Mouse (Mus musculus) MEL (cell line): Measurements from ENCODE around the gene Frrs1.

ENCODE experiments used
- CTCF ChIP-seq, 3 experiments: IDR thresholded peaks in 2 of 3; conservative IDR thresholded peaks in 1 of 3; 2 replicates each; pipeline ENCODE4 v1.5.1; 2011 to 2012; ENCODE audit warnings: low read length in 3 of 3, low read depth in 2 of 3, mild to moderate bottlenecking in 2 of 3, improper control_type of control experiment in 1 of 3, inconsistent platforms in 1 of 3, mixed read lengths in 1 of 3, moderate library complexity in 1 of 3; ENCODE audit not compliant: control insufficient read depth in 1 of 3, insufficient read depth in 1 of 3, poor library complexity in 1 of 3, severe bottlenecking in 1 of 3
- ELF1 ChIP-seq: IDR thresholded peaks from 2 replicates; pipeline ENCODE4 v1.6.1; 2014; ENCODE audit warnings: low read depth, mild to moderate bottlenecking, inconsistent platforms, low read length, improper control_type of control experiment, moderate library complexity
- EP300 ChIP-seq, 2 experiments: IDR thresholded peaks; 2 replicates each; pipeline ENCODE4 v1.6.1; 2011; ENCODE audit warnings: improper control_type of control experiment in 2 of 2, low read length in 2 of 2, low read depth in 1 of 2, mild to moderate bottlenecking in 1 of 2
- GATA1 ChIP-seq: IDR thresholded peaks from 2 replicates; pipeline ENCODE4 v1.6.1; 2011; ENCODE audit warnings: low read depth, low read length, improper control_type of control experiment
- MYB ChIP-seq: IDR thresholded peaks from 2 replicates; pipeline ENCODE4 v1.6.1; 2011; ENCODE audit warnings: mild to moderate bottlenecking, low read depth, low read length, improper control_type of control experiment
- POLR2A ChIP-seq, 2 experiments: IDR thresholded peaks; 2 replicates each; pipeline ENCODE4 v1.6.1; 2011 to 2012; ENCODE audit warnings: low read length in 2 of 2, mild to moderate bottlenecking in 2 of 2, control low read depth in 1 of 2, improper control_type of control experiment in 1 of 2, low read depth in 1 of 2, moderate library complexity in 1 of 2; ENCODE audit not compliant: control insufficient read depth in 1 of 2, insufficient read depth in 1 of 2, poor library complexity in 1 of 2
- UBTF ChIP-seq: IDR thresholded peaks from 2 replicates; pipeline ENCODE4 v1.6.1; 2012; ENCODE audit warnings: low read depth, mild to moderate bottlenecking, inconsistent platforms, low read length, improper control_type of control experiment, moderate library complexity, borderline replicate concordance; ENCODE audit not compliant: insufficient read depth

- TF ChIP-seq CTCF (IDR thresholded peaks at IDR 0.05 in 2 of 3, conservative IDR thresholded peaks at IDR 0.05 in 1 of 3; ENCODE audit: control insufficient read depth in 1 of 3, insufficient read depth in 1 of 3, low read depth in 2 of 3, low read length in 3 of 3, poor library complexity in 1 of 3, severe bottlenecking in 1 of 3) (no peak), EP300 (IDR thresholded peaks at IDR 0.05; ENCODE audit: low read depth in 1 of 2, low read length in 2 of 2) (no peak), MYB (no peak), ELF1 (no peak), POLR2A (IDR thresholded peaks at IDR 0.05; ENCODE audit: control insufficient read depth in 1 of 2, insufficient read depth in 1 of 2, low read depth in 1 of 2, low read length in 2 of 2, poor library complexity in 1 of 2) (no peak), GATA1 (no peak), UBTF (no peak)
Observed at GRCm38 (mm10) chr3:116946476-116946875, 87.2 kb downstream of the Frrs1 start.
